Mouse (Mus musculus) CD4-positive, CD25-positive, alpha-beta regulatory T cell, adult 4 months (primary cell): ENCODE measurements around the gene Utp11. TPM values are rescaled to one million over a fixed set of nuclear protein-coding genes. Genes with fewer than 3 reads are reported as not detected.
A peak's percentile ranks its signal among the peaks of the same experiment; 100 is the strongest.

Experiments used
- ATAC-seq: one replicate; pipeline ENCODE4 v1.8.0; 2017
- polyA plus RNA-seq, 2 experiments: library from polyadenylated mRNA; unstranded; fragments of 100-300 nt; shearing (Covaris generic); gene quantifications; one replicate each; pipeline ENCODE4 v1.2.1; 2017

The Utp11 gene
- polyA plus RNA-seq, 2 experiments from 2014 or later, result 83.1 to 87.9 TPM

DNA sequence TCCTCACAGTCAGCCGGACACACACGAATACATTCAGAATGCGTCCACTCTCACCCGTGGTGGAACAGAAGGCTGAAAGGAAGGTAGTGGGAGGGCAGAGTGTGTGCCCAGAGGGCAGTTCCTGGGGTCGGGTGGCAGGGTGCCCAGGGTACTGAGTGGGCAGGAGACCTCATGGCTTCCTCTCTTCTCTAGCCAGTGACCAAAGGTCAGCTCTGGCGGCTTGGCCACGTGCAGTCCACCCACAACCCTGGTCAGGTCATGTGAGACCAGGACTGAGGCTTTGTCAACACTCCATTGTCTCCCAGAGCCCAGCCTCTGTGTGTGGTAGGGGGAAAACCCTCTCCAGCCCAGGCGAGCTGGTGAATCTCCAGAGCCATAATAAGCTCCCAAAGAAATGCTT lies 23.2 kb downstream of the Utp11 start:
- ATAC-seq, result no peak

DNA sequence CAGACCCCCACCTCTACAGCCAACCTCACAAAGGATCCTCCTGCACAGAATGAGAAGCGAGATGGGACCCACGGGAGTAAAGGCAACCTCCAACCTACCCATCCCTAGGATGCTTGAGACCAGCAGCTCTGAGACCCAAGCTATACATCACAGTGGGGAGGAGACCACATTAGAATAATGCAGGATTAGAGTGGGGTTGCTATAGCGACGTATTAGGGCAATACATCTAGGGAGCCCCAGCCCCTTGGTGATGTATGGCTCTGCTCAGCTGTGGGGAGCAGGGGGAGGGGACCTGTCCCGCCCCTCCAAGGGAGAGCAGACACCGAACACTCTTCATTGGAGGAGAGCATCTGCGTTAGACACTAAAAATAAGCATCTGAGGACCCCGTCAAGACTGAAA lies 25.3 kb downstream of the Utp11 start:
- ATAC-seq, result no peak

GRCm38 (mm10) chr4:124667476-124668033 lies 25.8 kb downstream of the Utp11 start:
- ATAC-seq, result no peak

GRCm38 (mm10) chr4:124664604-124665003 lies 28.8 kb downstream of the Utp11 start:
- no peak for ATAC-seq

- ATAC-seq, result no peak
Measured at GRCm38 (mm10) chr4:124664185-124664584, 29.2 kb downstream of the Utp11 start.

DNA sequence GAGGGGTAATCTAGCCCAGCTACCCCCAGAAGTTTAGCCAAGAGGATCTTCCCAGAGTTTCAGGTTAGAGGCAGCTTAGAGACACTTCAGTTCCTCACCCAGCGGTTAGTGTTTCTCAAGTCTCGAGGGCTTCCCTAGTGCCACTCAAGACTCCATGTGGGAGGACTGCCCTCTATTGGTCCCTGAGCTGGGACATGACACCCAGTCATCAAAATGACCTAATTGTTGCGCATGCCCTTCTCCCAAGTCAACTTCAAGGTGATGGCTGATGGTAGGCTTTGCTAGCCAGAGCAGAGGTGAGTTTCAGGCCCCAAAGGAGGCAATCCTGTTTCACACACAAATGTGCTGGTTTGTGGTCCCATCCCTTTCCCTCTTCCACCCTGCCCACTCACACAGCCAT lies 30.4 kb downstream of the Utp11 start:
- ATAC-seq, result no peak

DNA sequence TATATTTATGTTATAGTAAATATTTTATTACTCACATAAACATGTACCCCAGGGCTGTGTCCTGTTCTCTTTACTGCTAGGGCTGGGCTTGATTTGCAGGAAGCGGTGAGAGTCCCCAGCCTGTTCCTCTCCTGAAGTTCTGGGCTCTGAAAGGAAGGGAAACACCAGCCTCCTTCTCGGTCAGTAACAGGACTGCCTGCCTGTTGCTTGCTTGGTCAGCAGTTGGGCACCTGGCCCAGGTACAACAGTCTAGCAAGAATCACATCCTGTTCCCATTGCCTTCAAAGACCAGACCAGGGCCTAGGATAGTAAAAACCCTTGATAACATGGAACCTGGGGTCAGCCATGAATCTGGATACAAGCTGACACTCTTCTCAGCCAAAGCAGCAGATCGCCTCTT lies 32.8 kb downstream of the Utp11 start:
- ATAC-seq, result no peak

DNA sequence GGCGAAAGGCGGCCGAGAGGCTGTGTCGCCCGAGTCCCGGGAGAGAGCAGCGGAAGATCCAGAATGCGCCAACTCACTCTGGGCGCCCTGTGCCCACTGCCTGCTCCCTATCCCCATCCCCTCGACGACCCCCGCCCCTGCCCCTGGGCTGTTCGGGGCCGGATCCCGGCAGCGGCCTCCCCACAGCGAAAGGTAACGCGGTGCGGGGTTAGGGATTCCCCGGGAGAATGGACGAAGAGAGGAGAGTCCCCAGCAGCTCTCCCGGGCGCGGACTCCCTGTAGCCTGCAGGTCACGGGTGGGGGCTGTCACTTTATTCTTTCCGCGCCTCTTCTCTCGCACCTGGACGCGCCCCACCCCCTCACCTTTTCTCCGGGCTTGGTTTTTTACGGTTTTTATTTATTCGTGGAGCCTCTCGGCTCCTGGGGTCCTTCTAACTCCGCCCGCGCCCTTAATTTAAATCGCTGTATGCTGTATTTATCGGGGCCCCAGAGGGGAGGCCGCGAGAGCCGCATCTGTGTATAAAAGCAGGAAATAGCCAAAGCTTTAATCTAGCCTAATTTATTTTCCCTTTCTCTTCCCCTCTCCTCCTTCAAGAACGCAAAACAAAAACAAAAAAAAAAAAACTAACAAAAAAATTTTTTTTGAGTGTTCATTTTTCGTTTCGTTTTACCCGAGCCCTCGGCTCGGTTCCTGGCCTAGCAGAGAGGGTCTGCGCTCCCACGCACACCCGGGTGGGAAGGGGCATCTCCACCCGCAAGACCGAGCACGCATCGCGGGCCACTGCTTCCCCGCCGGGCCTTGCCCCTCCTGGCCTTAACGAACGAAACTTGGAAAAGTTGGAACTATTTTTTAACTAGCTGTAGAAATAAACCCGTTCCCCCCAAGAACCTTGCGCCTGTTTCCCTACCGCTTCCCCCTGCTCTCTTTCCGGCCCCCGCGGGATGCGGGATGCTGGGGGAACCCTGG lies 33.9 kb downstream of the Utp11 start:
- ATAC-seq, result no peak

DNA sequence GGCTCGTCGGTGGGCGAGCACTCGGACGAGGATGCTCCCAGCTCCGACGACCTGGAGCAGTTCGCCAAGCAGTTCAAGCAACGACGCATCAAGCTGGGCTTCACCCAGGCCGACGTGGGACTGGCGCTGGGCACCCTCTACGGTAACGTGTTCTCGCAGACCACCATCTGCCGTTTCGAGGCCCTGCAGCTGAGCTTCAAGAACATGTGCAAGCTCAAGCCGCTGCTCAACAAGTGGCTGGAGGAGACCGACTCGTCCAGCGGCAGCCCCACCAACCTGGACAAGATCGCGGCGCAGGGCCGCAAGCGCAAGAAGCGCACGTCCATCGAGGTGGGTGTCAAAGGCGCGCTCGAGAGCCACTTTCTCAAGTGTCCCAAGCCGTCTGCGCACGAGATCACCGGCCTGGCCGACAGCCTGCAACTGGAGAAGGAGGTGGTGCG lies 35.0 kb downstream of the Utp11 start:
- ATAC-seq, result no peak

DNA sequence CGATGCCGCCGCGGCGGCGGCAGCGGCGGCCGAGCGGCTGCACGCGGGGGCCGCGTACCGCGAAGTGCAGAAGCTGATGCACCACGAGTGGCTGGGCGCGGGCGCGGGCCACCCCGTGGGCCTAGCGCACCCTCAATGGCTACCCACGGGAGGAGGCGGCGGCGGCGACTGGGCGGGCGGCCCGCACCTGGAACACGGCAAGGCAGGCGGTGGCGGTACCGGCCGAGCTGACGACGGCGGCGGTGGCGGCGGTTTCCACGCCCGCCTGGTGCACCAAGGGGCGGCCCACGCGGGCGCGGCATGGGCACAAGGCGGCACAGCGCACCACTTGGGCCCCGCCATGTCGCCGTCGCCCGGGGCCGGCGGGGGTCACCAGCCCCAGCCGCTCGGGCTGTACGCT lies 35.6 kb downstream of the Utp11 start:
- ATAC-seq, result peak; percentile 26

DNA sequence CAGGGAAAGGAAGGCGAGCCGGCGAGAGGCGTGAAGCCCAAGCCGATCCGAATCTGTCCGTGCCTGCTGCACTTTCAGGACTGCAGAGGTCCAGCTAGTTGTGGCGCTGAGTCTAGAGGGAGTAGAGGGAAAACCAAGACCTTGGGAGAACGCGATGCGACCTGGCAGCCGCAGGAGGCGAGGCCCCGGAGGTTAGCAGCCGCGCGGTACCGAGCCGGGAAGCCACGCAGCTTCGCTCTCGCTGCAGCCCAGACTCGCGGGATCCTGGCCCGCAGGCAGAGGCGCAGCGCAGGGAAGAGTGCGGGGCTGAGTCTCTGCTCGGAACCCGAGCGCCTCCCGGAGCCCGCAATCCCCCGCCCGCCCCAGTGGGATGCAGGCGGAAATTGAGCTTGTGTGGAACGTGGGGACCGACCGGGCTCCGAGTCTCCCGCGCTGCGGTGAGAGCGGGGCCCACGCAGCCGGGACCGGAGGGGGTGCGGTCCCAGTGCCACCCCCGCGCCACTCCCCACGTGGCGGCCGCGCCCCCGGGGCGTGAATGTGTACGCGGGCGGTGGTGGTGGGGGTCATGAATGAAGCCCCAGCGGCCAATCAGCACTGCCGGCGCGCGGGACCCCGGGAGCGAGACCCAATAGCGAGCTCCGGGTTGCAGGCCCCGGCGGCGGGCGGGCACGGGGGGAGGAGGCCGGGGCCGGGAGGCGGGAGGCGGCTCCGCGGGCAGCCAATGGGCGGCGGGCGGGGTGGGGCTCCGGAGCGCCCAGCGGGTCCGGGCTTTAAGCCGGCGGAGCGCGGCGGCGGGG lies 36.3 kb downstream of the Utp11 start:
- ATAC-seq, result peak; percentile 57

DNA sequence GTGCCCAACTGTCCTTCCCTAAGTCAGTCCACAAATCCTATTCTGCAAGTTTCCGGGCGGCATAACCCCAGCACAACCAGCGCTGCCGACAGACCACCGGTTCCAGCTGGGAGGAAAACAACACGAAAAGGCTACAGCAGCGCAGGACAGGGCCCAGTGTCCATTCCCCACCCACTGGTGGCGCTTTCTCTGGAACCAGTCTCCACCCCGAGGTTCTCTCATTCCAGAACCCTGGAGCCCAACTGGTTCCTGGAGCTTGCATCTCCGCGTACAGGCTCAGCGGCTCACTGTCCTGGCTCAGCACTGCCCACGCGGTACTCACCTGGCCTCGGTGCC lies 36.9 kb downstream of the Utp11 start, which contains the start of gene Pou3f1:
Gene Pou3f1, plus strand, starts transcription at position 290 of the 336 bp plus-strand sequence.
- no peak for ATAC-seq

GRCm38 (mm10) chr4:124652886-124653285 lies 40.5 kb downstream of the Utp11 start:
- ATAC-seq, result no peak

DNA sequence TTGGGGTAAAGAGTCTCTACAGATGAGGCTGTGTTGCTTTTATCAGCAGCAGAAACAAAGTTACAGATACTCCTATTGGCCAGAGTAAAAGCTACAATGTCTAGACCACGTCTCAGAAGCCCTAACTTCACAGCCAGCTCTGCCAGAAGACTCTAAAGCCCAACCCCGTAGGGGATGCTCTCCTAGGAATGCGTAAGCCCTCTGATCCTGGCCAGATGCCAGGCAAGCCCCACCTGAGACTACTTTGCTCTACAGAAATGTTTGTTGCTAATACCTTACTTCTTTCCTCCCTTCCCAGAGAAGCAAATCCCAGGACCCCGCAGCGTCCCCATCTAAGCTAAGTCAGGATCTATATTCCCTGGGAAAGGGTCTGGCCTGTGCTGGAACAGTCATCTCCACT lies 45.5 kb downstream of the Utp11 start:
- ATAC-seq, result no peak

- no peak for ATAC-seq
Measured at GRCm38 (mm10) chr4:124646591-124646990, 46.8 kb downstream of the Utp11 start.

- ATAC-seq, result no peak
Measured at GRCm38 (mm10) chr4:124644974-124645433, 48.4 kb downstream of the Utp11 start.

- ATAC-seq, result no peak
Measured at GRCm38 (mm10) chr4:124643859-124644258, 49.5 kb downstream of the Utp11 start.

- no peak for ATAC-seq
Measured at GRCm38 (mm10) chr4:124639715-124640114, 53.7 kb downstream of the Utp11 start.

DNA sequence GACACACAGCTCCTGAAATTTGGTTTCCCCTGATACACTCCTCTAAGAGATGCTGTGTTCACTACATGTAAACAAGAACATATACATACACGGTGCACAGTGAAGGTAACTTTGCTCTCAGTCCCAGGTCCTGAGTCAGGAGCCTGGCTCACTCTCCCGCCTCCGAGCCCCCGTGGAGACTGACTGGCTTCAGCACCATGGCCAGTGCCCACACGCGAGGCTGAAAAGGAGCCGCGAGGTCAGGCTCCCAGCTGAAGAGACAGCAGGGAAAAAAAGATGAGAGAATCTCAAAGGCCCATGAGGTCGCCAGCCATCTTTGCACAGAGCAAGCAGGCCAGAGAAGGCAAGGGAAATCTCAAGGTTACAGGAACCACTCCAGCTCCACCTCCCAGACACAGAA lies 60.1 kb downstream of the Utp11 start:
- ATAC-seq, result no peak

DNA sequence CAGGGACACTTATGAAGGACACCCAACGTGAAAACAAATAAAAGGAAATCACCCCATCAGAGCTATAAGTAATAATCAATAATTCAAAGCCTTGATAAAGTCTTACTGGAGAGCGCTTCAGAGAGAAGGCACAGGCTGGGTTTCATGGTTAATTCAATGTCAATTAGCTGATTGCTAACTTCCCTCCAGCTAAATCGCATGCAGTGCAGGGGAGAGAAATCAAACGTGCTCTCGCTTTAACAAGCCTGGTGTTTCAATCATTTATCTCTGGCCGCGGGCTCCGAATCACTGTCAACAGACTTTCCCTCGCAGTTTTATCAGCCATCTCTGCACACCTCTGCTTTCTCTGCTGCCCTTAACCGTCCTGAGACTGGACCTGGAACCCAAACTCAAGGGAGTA lies 60.5 kb downstream of the Utp11 start:
- no peak for ATAC-seq

DNA sequence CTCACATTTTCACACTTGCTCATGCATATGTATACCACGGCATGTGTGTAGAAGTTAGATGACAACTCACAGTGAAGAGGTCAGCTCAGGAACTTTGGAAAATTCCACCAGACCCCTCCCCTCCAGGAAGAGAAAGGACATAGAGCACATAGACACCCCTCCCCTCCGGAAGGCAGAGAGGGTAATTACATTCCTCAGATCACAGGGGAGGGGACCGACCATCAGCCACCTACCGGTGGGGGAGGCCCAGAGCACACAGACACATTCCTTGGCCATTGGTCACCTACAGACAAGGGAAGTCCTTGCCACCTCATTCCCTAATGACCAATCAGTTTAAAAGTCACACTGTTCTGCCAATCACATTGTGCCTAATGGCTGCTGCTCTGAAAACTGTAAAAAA lies 61.9 kb downstream of the Utp11 start:
- ATAC-seq, result no peak
